Mouse (Mus musculus) forebrain, postnatal 0 days (tissue): ENCODE measurements at regions not wholly inside any gene's neighbourhood (a gene's known extent, or its start where the extent isn't known, plus 50 kb on each side); places are given as distances from the start of the nearest gene placed in this dataset.

Experiments used
- ATAC-seq: fragments of 200-750 bp; cut with Nextera tagmentation; 2 replicates; pipeline ENCODE4 v1.8.0; 2017; ENCODE audit warnings: mild to moderate bottlenecking, moderate library complexity
- DNase-seq: peaks from one replicate; pipeline ENCODE4 v3.0.0-alpha.2; 2015
- H3K27ac ChIP-seq: fragments of 300-500 bp; sonication (generic); 2 replicates; pipeline ENCODE4 v1.5.1; 2014; ENCODE audit warnings: low read depth, mild to moderate bottlenecking, antibody characterized with exemption, low read length, moderate library complexity, mixed read lengths
- H3K27me3 ChIP-seq: fragments of 300-500 bp; sonication (generic); 2 replicates; pipeline ENCODE4 v1.6.1; 2014; ENCODE audit warnings: mild to moderate bottlenecking, low read length, mixed read lengths; ENCODE audit not compliant: insufficient read depth
- H3K36me3 ChIP-seq: fragments of 300-500 bp; sonication (generic); 2 replicates; pipeline ENCODE4 v1.6.1; 2014; ENCODE audit warnings: mild to moderate bottlenecking, moderate library complexity; ENCODE audit not compliant: insufficient read depth
- H3K4me1 ChIP-seq: fragments of 300-500 bp; sonication (generic); 2 replicates; pipeline ENCODE4 v1.6.1; 2014; ENCODE audit warnings: antibody characterized with exemption; ENCODE audit not compliant: insufficient read depth
- H3K4me2 ChIP-seq: fragments of 300-500 bp; sonication (generic); 2 replicates; pipeline ENCODE4 v1.6.1; 2014; ENCODE audit warnings: low read depth, mild to moderate bottlenecking, moderate library complexity
- H3K4me3 ChIP-seq: fragments of 300-500 bp; sonication (generic); 2 replicates; pipeline ENCODE4 v1.5.1; 2014; ENCODE audit warnings: low read depth, low read length, mixed read lengths
- H3K9ac ChIP-seq: fragments of 300-500 bp; sonication (generic); 2 replicates; pipeline ENCODE4 v1.6.1; 2014; ENCODE audit warnings: mild to moderate bottlenecking
- H3K9me3 ChIP-seq: fragments of 300-500 bp; sonication (generic); 2 replicates; pipeline ENCODE4 v1.6.1; 2016; ENCODE audit warnings: low read length
- CTCF ChIP-seq: sonication (generic); IDR thresholded peaks from 2 replicates; pipeline ENCODE4 v1.5.1; 2016; ENCODE audit warnings: antibody characterized with exemption, control low read depth, low read depth
- WGBS: fragments of 180-500 bp; shearing (Covaris S2); extraction: QIAGEN DNeasy Blood & Tissue Kit; methylation state at CpG from one replicate; pipeline ENCODE4 v1.1.7; 2014; 5-methylcytosine and 5-hydroxymethylcytosine counted together

GRCm38 (mm10) chr17:4627542-4627941, 366.6 kb upstream of the Arid1b start:
- DNase-seq, result no peak
- H3K27ac ChIP-seq, result no peak overlapping the region
- no peak for ATAC-seq
- H3K9ac ChIP-seq, result no peak overlapping the region
- WGBS, result 90% methylated on average over 7 of the region's 7 CpGs
- no peak for TF ChIP-seq CTCF
- no peak overlapping the region for H3K4me2 ChIP-seq
- no peaks in the 10 kb centered on the region for H3K9me3 ChIP-seq
- H3K4me3 ChIP-seq, result no peak overlapping the region
- no peaks in the 10 kb centered on the region for H3K27me3 ChIP-seq
- H3K4me1 ChIP-seq, result no peaks in the 10 kb centered on the region
- H3K36me3 ChIP-seq, result no peaks in the 10 kb centered on the region

DNA sequence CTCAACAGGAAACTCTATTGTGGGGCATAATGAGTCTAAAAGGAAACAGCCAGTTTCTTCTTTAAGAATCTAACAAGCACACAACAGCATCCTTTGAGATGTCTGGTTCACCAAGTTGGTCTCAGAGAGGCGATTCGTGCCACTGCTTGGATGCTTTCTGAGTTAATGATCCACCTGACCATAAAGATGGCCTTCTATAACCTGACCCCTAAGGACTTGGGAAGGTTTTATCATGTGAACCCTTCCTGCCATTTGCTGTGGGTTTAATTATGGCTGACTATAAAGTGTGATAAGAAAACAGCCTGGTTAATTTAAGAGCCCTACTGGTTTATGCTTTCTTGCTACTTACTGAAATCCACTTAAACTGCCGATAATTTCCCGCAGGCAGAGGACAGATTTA, 363.0 kb upstream of the Arid1b start:
- Histone ChIP-seq H3K27me3 (no peaks in the 10 kb centered on the region), H3K27ac (no peak overlapping the region), H3K4me2 (no peak overlapping the region), H3K4me3 (no peak overlapping the region), H3K36me3 (no peaks in the 10 kb centered on the region), H3K4me1 (no peaks in the 10 kb centered on the region), H3K9me3 (no peaks in the 10 kb centered on the region), H3K9ac (no peak overlapping the region)
- TF ChIP-seq CTCF, result no peak
- ATAC-seq (no peak), DNase-seq (no peak)
- WGBS, result 90% methylated on average over 4 of the region's 4 CpGs

DNA sequence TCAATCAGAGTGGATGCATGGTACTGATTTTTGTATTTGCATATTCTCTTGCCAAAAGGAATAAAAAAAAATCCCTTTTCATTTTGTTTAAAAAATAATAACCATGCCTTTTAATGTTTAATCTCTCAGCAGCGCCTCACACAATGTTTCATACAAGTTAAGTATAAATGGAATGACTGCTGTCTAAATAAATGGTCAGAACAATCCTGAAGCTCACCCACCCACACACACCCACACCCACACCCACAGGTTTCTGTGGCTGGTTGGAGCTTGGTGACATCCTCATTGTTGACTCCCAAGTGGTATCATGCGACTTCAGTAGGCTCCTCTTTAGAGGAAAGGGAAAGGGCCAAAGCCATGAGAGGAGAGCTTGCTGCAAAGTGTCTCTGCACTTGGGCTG, 361.6 kb upstream of the Arid1b start:
- Histone ChIP-seq H3K9ac (no peak overlapping the region), H3K4me2 (no peak overlapping the region), H3K27me3 (no peaks in the 10 kb centered on the region), H3K27ac (no peak overlapping the region), H3K9me3 (no peaks in the 10 kb centered on the region), H3K36me3 (no peaks in the 10 kb centered on the region), H3K4me1 (no peaks in the 10 kb centered on the region), H3K4me3 (no peak overlapping the region)
- ATAC-seq, result no peak
- no peak for DNase-seq
- no peak for TF ChIP-seq CTCF
- 88% methylated on average over 2 of the region's 2 CpGs for WGBS

GRCm38 (mm10) chr17:4633771-4634170, 360.4 kb upstream of the Arid1b start:
- 59% methylated on average over 3 of the region's 3 CpGs for WGBS
- no peaks in the 10 kb centered on the region for H3K4me1 ChIP-seq
- TF ChIP-seq CTCF, result no peak

DNA sequence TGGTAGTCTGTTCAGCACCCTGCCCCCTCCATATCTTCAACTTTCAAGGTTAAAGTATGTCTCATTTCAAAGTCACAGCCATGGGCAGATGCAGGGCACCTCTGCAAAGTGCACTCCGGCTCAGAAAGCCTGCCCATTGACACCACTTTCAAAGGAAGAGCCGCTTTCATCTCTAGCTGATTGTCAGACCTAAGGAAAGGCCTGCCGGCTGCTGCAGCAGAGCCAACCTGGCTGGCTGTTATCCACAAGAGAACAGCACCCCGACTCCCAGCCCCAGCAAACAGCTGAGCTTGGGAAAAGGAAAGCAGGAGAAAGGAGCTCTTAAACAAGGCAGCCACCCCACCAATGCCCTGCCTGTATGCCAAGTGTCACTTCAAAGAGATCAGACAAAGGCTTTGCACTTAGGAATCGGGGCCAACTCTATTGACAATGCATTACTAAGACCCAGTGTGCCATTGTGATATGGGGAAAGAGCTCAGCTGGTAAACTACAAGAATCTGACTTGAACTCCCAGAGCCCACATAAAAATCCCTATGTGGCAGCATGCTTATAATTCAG, 357.3 kb upstream of the Arid1b start:
- DNase-seq, result no peak
- Histone ChIP-seq H3K4me2 (no peak overlapping the region), H3K9me3 (no peaks in the 10 kb centered on the region), H3K36me3 (no peaks in the 10 kb centered on the region), H3K27me3 (no peaks in the 10 kb centered on the region), H3K4me3 (no peak overlapping the region), H3K9ac (no peak overlapping the region), H3K4me1 (no peaks in the 10 kb centered on the region), H3K27ac (no peak overlapping the region)
- WGBS, result 16% methylated on average over 5 of the region's 5 CpGs
- TF ChIP-seq CTCF, result no peak
- ATAC-seq, result no peak

More at GRCm38 (mm10) chr17:4633771-4634170, 360.4 kb upstream of the Arid1b start:
- no peak for ATAC-seq
- Histone ChIP-seq H3K4me3 (no peak overlapping the region), H3K36me3 (no peaks in the 10 kb centered on the region), H3K9ac (no peak overlapping the region), H3K27ac (no peak overlapping the region), H3K4me2 (no peak overlapping the region), H3K27me3 (no peaks in the 10 kb centered on the region), H3K9me3 (no peaks in the 10 kb centered on the region)
- DNase-seq, result no peak

- H3K27ac ChIP-seq, result no peak overlapping the region
- H3K9ac ChIP-seq, result no peak overlapping the region
- no peaks in the 10 kb centered on the region for H3K36me3 ChIP-seq
- no peaks in the 10 kb centered on the region for H3K9me3 ChIP-seq
- 93% methylated on average over 4 of the region's 4 CpGs for WGBS
- TF ChIP-seq CTCF, result no peak
- H3K4me1 ChIP-seq, result no peaks in the 10 kb centered on the region
- H3K4me3 ChIP-seq, result no peak overlapping the region
- no peaks in the 10 kb centered on the region for H3K27me3 ChIP-seq
- ATAC-seq (no peak), DNase-seq (no peak)
- H3K4me2 ChIP-seq, result no peak overlapping the region
Measured at GRCm38 (mm10) chr17:4639531-4639930, 354.6 kb upstream of the Arid1b start.

DNA sequence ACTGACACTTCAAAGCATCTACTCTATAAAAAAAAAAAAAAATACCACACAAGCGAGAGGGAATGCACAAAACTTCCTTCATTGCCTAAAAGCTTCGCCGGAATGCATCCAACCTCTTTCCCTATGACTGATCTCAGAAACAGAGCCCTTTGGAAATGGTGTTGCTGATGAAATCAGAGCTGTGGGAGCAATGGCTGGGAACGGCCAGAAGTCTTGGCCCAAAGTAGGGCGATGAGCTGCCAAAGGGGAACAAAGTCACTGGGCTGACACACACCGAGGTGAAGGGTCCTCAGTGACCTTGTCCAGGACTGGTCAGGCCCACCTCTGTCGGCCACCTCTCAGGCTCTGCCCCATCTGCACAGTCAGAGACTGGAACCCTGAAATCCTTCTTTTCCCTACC, 353.6 kb upstream of the Arid1b start:
- DNase-seq (no peak), ATAC-seq (no peak)
- no peak overlapping the region for H3K4me2 ChIP-seq
- H3K4me3 ChIP-seq, result no peak overlapping the region
- H3K9ac ChIP-seq, result no peak overlapping the region
- H3K4me1 ChIP-seq, result no peaks in the 10 kb centered on the region
- no peaks in the 10 kb centered on the region for H3K36me3 ChIP-seq
- no peak overlapping the region for H3K27ac ChIP-seq
- no peaks in the 10 kb centered on the region for H3K27me3 ChIP-seq
- H3K9me3 ChIP-seq, result no peaks in the 10 kb centered on the region
- 86% methylated on average over 7 of the region's 7 CpGs for WGBS
- no peak for TF ChIP-seq CTCF
